Mouse (Mus musculus): Measurements from ENCODE around the gene Ascl3. TPM values are rescaled to one million over a fixed set of nuclear protein-coding genes. Genes with fewer than 3 reads are reported as not detected.

Ascl3 gene
- total RNA-seq, 2 experiments from 2014 or later = not detected

DNA sequence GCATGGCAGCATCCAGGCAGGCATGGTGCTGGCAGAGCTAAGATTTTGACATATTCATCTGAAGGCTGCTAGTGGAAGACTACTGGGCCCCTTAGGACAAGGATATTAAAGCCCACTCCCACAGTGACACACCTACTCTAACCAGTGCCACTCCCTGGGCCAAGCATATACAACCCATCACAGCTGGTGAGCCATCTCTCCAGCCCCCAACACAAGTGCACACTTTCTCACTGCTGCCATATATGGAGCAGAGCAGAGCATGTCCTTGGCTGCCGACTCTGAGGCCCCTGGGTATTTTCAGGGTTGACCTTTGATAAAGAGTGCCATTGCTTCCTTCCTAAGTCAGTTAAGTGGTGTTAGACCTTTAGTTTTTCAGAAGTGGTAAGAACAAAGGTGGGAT is 21.5 kb downstream of the Ascl3 start:
- DNase-seq = no peak

DNA sequence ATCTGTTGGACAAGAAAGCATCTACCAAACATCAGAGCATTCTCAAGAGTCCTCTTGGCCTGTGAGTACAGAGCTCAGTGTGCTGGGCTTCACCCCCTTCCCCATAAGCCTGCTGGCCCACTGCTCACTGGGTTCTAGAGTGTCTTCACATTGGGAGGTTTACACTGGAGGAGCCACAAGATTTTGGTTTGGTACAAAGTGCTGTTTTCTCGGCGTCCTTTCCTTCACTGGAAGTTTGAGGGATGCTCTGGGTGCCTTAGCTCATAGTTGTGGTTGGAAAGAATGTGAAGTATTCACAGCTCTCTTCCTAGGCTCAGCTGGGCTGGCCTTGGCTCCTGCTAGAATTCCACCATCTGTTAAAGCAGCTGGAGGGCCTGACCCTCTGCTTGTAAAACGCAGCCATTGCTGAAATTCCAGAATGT is 22.6 kb downstream of the Ascl3 start:
- DNase-seq = no peak

DNA sequence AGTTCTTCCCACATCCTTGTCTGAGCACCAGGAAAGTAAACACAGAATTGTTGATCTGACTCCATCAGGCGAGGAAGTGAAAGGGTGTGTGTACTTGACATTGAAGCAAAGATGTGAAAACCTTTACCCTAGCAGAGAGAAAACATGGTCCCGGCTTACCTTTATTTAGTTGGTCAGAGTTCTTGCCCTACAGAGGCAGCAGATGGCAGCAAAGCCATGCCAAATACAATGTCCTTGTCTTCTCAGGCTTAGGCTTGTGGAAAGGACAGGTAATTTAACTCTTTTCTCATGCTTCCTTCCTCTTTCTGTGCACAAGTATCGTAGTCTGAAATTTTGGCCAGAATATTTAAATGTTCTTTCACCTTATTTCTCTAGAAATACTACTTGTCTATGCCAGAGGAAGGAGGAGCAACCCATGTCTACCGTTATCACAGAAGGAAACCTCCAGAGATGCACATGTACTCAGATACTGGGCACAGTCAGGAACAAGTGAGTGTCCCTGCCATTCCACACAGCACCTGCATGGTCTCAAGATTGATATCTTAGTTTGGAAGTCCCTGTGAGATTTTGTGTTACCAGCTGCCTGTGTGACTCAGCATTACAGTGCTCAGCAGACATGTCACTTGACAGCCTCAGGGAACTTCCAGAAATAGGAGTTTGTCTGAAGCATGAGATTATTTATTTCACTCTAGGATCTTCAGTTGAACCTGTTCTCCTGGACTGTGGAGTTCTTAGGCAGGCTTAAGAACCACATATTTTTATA is 24.3 kb downstream of the Ascl3 start:
- DNase-seq = peak; percentile 60

DNA sequence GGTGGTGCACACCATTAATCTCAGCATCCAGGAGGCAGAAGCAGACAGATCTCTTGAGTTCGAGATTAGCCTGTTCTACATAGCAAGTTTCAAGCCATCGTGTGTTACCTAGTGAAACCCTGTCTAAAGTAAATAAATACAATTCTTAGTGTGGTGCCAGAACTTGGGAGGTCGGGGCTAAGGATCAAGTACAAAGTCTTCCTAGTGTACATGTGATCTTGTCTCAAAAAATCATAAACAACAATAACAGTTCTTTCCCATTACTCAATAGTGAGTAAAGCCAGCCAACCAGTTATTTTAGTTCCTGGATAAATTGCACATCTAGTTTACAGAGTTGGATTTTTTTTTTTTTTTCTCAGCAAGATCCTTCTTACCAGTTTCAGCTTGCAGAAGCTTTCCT is 27.1 kb downstream of the Ascl3 start:
- DNase-seq = no peak

DNA sequence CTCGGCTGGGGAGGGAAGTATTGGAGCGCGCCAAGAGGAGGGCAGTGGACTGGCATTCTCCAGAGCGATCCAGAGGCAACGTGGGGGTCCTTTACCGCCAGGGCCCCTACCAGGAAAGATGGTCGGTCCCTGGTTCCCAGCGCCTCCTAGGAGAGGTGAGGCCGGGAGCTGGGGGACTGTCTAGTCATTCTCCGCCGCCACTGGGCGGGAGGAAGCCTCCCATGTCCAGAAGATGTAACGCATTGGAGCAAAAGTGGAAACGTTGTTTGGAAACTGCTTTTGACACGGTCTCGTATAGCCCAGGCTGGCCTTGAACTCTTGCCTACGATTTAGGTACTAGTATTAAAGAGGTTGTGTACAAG is 27.5 kb downstream of the Ascl3 start:
- DNase-seq = no peak

DNA sequence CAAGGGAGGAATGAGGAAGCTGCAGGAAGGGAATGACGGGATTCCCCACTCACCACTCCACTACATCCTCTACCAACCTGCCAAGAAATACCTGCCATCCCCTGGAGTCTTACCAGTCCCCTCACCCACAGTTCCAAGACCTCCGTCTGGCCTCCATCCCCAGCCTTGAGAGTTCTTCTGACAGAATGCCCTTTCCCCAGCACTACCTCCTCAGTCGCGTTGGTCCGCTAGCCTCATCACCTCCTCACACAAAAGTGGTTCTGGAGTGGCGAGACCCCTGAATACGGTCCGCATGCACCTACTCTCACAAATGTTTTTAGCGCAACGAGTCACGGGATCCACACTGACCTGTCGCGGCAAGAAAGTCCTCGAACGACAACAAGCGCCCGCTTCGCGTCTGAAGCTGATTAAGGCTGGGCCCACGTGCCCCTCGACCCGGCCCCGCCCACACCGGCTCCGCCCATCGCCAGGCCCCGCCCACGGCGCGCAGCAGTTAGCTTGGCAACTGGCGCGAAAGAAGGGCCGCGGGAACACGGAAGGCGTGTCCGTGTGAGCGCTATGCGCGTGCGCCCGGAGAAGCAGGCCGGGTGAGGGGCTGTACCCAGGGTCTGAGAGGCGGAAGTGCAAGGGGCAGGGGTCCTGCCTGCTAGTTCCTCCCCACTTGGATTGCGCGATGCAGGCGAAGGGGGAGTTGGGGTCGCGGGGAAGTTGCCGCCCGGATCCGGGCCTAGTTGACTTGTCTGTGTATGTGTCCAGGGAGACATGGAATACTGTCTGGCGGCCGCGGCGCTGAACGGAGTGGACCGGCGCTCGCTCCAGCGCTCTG is 28.1 kb downstream of the Ascl3 start, which contains the start of the genes St5 and Akip1:
Gene St5 (minus strand): TSS at position 416 of the 826 bp plus-strand sequence.
Gene Akip1 (plus strand): TSS at position 501 of the 826 bp plus-strand sequence.
- peak; percentile 99 for DNase-seq

DNA sequence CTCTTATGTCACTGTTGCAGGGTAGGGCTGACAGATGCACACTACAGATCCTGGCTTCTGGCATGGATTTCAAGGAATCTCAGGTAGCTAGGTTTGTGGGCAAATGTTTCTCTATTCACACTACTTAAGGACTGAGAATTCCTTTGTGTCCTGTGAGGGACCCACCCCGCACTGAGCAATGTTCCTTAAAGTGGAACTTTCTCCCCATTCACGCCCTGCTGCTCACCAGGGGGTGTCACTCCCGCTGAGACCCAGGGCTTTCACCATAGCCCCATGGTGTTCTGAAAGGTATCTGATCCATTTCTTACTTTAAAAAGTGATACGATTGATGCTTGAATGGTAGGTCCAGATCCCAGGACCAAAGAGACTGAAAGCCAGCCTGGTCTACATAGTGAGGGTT is 28.8 kb downstream of the Ascl3 start:
- no peak for DNase-seq

DNA sequence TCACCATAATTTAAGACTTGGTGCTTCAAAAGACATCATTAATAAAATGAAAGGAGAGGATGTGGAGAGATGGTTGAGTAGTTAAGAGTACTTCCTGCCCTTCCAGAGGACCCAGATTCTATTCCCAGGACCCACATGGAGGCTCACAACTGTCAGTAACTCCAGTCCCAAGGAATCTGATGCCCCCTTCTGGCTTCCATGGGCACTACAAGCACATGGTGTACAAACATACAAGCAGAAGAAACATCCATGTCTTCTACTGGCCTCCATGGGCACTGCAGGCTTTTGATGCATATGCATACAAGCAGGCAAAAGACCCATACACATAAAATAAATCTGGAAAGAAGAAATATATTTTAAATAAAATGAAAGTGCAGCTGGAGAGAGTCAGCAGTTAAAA is 31.3 kb downstream of the Ascl3 start:
- no peak for DNase-seq

DNA sequence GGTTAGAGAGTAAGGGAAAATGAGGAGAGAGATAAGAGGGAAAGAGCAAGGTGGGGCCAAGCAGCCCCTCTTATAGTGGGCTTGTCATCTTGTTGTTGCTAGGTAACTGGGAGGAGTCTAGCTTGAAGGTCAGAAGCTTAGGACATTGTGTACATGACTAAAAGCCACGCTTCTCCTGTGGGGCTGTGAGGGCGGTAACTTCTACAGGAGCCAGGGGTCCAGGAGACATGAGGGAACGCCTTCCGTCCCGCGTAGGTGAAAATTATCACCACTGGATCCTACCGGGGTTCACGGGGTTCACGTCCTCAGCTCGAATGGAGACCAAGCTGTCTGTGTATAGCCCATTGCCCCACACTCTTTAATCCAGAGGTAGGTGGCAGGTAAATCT is 36.2 kb downstream of the Ascl3 start:
- no peak for DNase-seq

DNA sequence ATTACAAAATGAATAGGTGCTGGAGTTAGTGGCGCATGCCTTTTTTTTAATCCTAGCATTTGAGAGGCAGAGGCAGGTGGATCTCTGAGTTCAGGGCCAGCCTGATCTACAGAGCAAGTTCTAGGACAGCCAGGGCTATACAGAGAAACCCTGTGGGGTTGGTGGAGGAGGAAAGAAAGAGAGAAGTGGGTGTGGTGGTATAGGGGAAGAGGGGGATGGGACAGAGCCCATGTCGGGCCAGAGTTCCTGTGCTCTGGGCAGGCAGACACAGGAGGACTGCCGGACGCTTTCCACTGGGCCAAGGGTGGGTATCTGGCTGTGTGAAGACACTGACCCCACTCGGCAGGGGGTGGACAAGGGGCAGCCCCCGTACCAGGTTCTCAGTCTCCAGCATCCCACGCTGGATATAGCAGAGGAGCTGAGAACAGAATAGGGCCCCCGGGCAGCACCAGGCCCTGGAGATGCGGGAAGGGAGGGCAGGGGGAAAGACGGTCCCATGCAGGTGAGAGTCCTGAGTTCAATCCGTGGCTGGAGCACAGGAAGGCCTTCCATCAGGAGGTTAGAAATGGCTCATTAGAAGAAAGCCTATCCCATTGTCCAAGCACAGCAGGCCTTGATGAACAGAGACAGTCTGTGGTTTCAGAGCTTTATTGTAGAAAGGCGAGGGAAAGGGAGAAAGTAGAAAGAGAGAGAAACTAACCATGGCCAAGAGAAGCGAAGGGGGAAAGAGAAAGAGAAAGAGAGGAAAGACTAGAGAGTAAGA is 36.8 kb downstream of the Ascl3 start:
- DNase-seq = no peak

DNA sequence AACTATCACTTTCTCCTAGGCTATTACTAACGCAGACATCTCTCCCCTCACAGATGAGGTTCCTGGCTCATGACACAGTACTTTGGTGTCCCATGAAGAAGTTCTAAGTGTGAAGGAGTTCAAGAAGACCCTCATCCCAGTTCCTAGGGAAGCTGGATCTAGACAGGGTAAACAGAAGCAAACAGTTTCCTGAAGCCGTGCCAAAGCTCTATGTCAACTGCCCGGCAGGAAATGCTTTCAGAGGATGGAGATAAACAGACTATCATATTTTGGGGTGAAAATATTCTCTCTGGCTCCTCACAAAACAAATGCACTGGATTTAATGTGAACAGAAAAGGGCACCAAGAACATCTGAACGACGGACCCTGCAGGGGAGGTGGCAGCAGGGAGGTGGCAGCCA is 40.6 kb downstream of the Ascl3 start:
- DNase-seq = no peak

DNA sequence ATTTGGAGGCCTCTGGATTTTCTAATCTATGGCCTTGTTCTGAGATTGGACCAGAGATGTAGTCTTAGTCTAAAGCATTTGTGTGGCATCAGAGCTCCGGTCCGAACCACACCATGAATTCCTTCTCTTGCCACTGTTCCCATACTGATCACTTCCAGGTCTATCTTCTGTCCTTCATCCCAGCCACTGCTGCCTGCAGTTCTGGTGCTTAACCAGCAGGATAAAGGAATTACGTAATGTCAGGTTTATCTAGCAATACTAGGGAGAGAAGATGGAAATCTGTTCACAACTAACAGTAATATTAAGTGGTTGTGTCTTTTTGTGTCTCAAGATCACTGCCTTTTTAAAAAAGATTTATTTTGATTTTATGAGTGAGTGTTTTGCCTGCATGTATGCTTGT is 41.4 kb downstream of the Ascl3 start:
- no peak for DNase-seq

DNA sequence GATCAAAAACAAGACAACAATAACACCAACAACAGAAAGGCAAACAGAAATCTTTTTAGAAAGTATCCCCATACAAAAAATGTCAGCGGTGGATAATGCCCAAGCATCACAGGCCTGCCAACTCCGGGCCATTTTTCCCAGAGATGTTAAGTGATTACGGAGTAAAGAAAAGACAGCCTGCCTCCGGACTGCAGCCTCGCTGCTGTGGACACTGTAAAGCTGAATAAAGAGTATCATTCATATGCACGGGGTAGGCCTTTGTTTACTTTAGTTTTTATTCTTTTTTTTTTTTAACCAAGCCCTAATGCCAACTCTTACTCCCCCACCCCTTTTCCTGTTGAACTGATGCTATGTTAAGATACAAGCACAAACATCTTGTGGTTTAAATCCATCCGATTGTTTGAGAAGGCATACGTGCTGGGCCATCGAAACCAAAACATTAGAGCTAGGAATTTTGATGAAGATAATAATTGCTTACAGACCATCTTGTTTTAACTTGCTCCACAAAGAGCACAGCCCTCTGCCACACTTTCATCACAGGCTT is 44.9 kb downstream of the Ascl3 start:
- no peak for DNase-seq

DNA sequence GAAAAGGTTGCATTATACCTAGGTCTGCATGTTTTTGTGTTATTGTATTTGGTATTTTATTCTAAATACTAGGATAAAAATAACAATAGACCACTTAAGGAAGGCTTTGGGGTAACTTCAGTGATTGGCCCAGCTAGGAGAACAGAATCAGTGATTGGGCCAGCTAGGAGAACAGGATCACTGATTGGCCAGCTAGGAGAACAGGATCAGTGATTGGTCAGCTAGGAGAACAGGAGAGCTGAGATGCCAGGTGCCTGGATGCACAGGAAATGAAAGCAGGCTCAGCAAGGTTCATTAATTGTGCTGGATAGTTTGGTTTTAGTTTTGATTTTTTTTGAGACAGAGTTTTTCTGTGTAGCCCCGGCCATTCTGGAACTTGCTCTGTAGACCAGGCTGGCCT is 50.6 kb downstream of the Ascl3 start:
- DNase-seq = no peak

DNA sequence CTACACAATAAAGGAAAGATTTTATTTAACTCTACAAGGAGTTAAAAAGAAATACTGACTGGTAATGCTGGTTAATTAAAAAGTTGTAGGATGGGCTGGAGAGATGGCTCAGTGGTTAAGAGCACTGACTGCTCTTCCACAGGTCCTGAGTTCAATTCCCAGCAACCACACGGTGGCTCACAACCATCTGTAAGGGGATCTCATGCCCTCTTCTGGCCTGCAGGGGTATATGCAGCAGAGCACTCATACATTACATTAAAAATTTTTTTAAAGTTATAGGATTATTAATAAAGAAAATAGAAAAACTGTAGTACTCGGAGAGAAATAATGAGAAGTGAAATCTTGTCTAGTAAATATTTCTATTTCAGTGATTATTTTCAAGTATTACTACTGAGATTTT is 51.2 kb downstream of the Ascl3 start:
- no peak for DNase-seq

Other genes starting within 250 kb of the Ascl3 start
- gene Trim66, start 223.6 kb downstream of the Ascl3 start, total RNA-seq (2021) = under 1 TPM; 0.48 to 0.85 TPM
- gene Rpl27a, start 212.6 kb downstream of the Ascl3 start, total RNA-seq (2021) = 100 to 1,000 TPM; 227 to 237 TPM
- gene St5, start 28.1 kb downstream of the Ascl3 start, total RNA-seq (2021) = 10 to 100 TPM; 48.2 to 55.3 TPM
- gene Akip1, start 28.0 kb downstream of the Ascl3 start, total RNA-seq (2021) = 10 to 100 TPM; 36.8 to 38.5 TPM
- gene BC051019, start 7.9 kb downstream of the Ascl3 start, total RNA-seq (2021) = not detected
- 10 to 100 TPM; 36.3 to 36.7 TPM for gene Tmem9b, start 21.1 kb upstream of the Ascl3 start, total RNA-seq (2021)
- gene Nrip3, start 50.3 kb upstream of the Ascl3 start, total RNA-seq (2021) = 1 to 10 TPM; 1.2 to 1.4 TPM
- gene Scube2, start 134.0 kb upstream of the Ascl3 start, total RNA-seq (2021) = 1 to 10 TPM in 1 of 2 experiments, under 1 TPM in 1; 0.69 to 1.1 TPM
- 100 to 1,000 TPM; 131 to 144 TPM for gene Dennd5a, start 228.7 kb upstream of the Ascl3 start, total RNA-seq (2021)

Measured in adrenal gland, postnatal 10 days (tissue).